ENCODE assay signal across 8 mouse cellular contexts in the genomic region with DNA sequence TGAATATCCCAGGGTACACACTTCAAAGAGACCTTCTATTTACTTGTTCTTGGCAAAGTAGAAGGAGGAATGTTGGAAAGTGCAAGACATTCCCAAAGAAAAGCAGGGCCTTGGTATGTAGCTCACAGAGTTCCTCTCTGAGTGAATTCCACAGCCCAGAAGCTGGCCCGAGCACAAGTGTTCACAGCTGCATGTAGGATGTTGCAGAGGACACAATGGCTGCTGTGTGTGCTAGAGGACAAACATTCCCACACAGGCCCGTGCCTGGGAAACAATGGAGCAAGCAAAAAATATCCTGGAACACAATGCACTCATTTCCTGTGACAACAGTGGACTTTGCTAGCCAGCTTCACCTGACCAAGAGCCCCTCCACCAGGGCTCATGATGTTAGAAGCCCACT. TPM values are rescaled to one million over a fixed set of nuclear protein-coding genes. Genes with fewer than 3 reads are reported as not detected.
DNase-seq lines count a peak whose midpoint lies in the region; ATAC-seq and TF ChIP-seq lines count a peak whose summit lies in the region.

No protein-coding gene starts in this region.

- H3K9ac ChIP-seq in forebrain, postnatal 0 days: no peak overlapping the region
- no peak overlapping the region for H3K9ac ChIP-seq in forebrain, embryonic 12.5 days

- ATAC-seq in forebrain, postnatal 0 days: peak; percentile 53
- ATAC-seq in forebrain, embryonic 12.5 days (ENCODE audit: low FRiP score): no peak
- ATAC-seq in CD4-positive, CD25-positive, alpha-beta regulatory T cell, adult 4 months: no peak

- H3K27me3 ChIP-seq in forebrain, postnatal 0 days (ENCODE audit: insufficient read depth, low read length): no peaks in the 10 kb centered on the region
- no peaks in the 10 kb centered on the region for H3K27me3 ChIP-seq in forebrain, embryonic 12.5 days
- no peaks in the 10 kb centered on the region for H3K27me3 ChIP-seq in forebrain, embryonic 10.5 days (ENCODE audit: poor library complexity, severe bottlenecking)

- H3K4me2 ChIP-seq in forebrain, postnatal 0 days (ENCODE audit: low read depth): no peak overlapping the region
- no peak overlapping the region for H3K4me2 ChIP-seq in forebrain, embryonic 12.5 days

- no peaks in the 10 kb centered on the region for H3K4me1 ChIP-seq in forebrain, postnatal 0 days (ENCODE audit: insufficient read depth)
- H3K4me1 ChIP-seq in forebrain, embryonic 12.5 days: no peaks in the 10 kb centered on the region
- H3K4me1 ChIP-seq in forebrain, embryonic 10.5 days: peaks cover 10% of the 10 kb centered on the region

- no peak overlapping the region for H3K4me3 ChIP-seq in forebrain, postnatal 0 days (ENCODE audit: low read depth, low read length)
- H3K4me3 ChIP-seq in forebrain, embryonic 12.5 days (replicated peaks): no peak overlapping the region
- H3K4me3 ChIP-seq in forebrain, embryonic 10.5 days: no peak overlapping the region

- DNase-seq in forebrain, postnatal 0 days: no peak
- DNase-seq in 3T3-L1 (ENCODE audit: low read depth, low spot score): peak; percentile 44
- peak; percentile 67 for DNase-seq in heart, adult 8-10 months (ENCODE audit: low spot score)
- DNase-seq in lung, adult 18-20 months: peak; percentile 26 to 51
- DNase-seq in adrenal gland, adult 8-10 months: no peak
- no peak for DNase-seq in forebrain, embryonic 10.5 days (ENCODE audit: extremely low spot score, low spot score)

- H3K9me3 ChIP-seq in forebrain, postnatal 0 days (ENCODE audit: low read length): no peaks in the 10 kb centered on the region
- no peaks in the 10 kb centered on the region for H3K9me3 ChIP-seq in forebrain, embryonic 12.5 days
- no peaks in the 10 kb centered on the region for H3K9me3 ChIP-seq in forebrain, embryonic 10.5 days

- H3K36me3 ChIP-seq in forebrain, postnatal 0 days (ENCODE audit: insufficient read depth): no peaks in the 10 kb centered on the region
- no peaks in the 10 kb centered on the region for H3K36me3 ChIP-seq in forebrain, embryonic 12.5 days (replicated peaks)
- no peaks in the 10 kb centered on the region for H3K36me3 ChIP-seq in forebrain, embryonic 10.5 days (replicated peaks)

- TF ChIP-seq CTCF in forebrain, postnatal 0 days (IDR thresholded peaks at IDR 0.05; ENCODE audit: low read depth): no peak

- H3K27ac ChIP-seq in forebrain, postnatal 0 days (ENCODE audit: low read depth, low read length): peak overlapping the region; percentile 45; the same call in 1 of the 2 replicates
- no peak overlapping the region for H3K27ac ChIP-seq in forebrain, embryonic 12.5 days
- H3K27ac ChIP-seq in forebrain, embryonic 10.5 days: no peak overlapping the region

- 21% methylated on average over 2 of the region's 2 CpGs for WGBS in forebrain, postnatal 0 days
- WGBS in forebrain, embryonic 12.5 days: 21% methylated on average over 2 of the region's 2 CpGs
- 37% methylated on average over 2 of the region's 2 CpGs for WGBS in forebrain, embryonic 10.5 days

RNA-seq across cellular contexts. Expression of gene Arhgap21, which starts 59.9 kb away (rescaled TPM):
- 94.7 and 99.1 TPM in 2 replicates for total RNA-seq in forebrain, postnatal 0 days (2014; rRNA removed)
- polyA plus RNA-seq in forebrain, postnatal 0 days (2015; fragmentation: Nextera tagmentation; extraction: Ambion mirVana): 18.2 and 24.9 TPM in 2 replicates
- 55.8 and 59.7 TPM in 2 replicates for polyA plus RNA-seq in forebrain, embryonic 12.5 days (2016; fragmentation: Nextera tagmentation; extraction: Ambion mirVana)
- total RNA-seq in heart, adult 8-10 months (2022): 10 to 100 TPM; 77.8 to 86.8 (median 81.9) TPM
- polyA plus RNA-seq in CD4-positive, CD25-positive, alpha-beta regulatory T cell, adult 4 months (2017; shearing (Covaris generic)): 1 to 10 TPM; 1.3 to 1.7 TPM
- total RNA-seq in adrenal gland, adult 8-10 months (2022): 10 to 100 TPM; 68.7 to 89.1 (median 80.5) TPM
- polyA plus RNA-seq in forebrain, embryonic 10.5 days (2016; fragmentation: Nextera tagmentation; extraction: Ambion mirVana): 24.3 and 27.9 TPM in 2 replicates

Comparison
In these comparisons a context has a peak if more than half of its experiments do, and no peak if none do; other contexts are left out.
1. DNase-seq: peak in 3T3-L1 (single experiment), heart, adult 8-10 months (single experiment) and lung, adult 18-20 months (2 of 2); none in forebrain, postnatal 0 days (single experiment), adrenal gland, adult 8-10 months (single experiment) and forebrain, embryonic 10.5 days (single experiment).